Mouse (Mus musculus) ES-E14 (cell line): Measurements from ENCODE around the gene Atp5k. TPM values are rescaled to one million over a fixed set of nuclear protein-coding genes. Genes with fewer than 3 reads are reported as not detected.

Experiments
- DNase-seq: peaks from one replicate; pipeline ENCODE4 v3.0.0-alpha.2; 2013; ENCODE audit warnings: low read depth, low spot score
- H3K27ac ChIP-seq: 2 replicates; pipeline ENCODE4 v1.5.1; 2012; ENCODE audit warnings: low read depth, mild to moderate bottlenecking, low read length, moderate library complexity, mixed read lengths; ENCODE audit not compliant: poor library complexity, insufficient read depth, severe bottlenecking
- H3K36me3 ChIP-seq: 2 replicates; pipeline ENCODE4 v1.6.1; 2012; ENCODE audit warnings: mild to moderate bottlenecking, low read length, moderate library complexity, mixed read lengths; ENCODE audit not compliant: control insufficient read depth, poor library complexity, insufficient read depth, severe bottlenecking
- H3K4me1 ChIP-seq, 2 experiments: fragments of 150-350 bp in 1 of 2; sonication (generic) in 1 of 2; 2 replicates each; pipeline ENCODE4 v1.6.1; 2012; ENCODE audit warnings: low read length in 2 of 2, mild to moderate bottlenecking in 1 of 2, mixed read lengths in 1 of 2; ENCODE audit not compliant: control insufficient read depth in 2 of 2, insufficient read depth in 2 of 2, poor library complexity in 1 of 2
- H3K4me3 ChIP-seq, 2 experiments: fragments of 150-350 bp in 1 of 2; sonication (generic) in 1 of 2; 2 replicates each; pipeline ENCODE4 v1.5.1; 2012; ENCODE audit warnings: low read length in 2 of 2, low read depth in 1 of 2, mild to moderate bottlenecking in 1 of 2, mixed read lengths in 1 of 2; ENCODE audit not compliant: insufficient read depth in 1 of 2, poor library complexity in 1 of 2, severe bottlenecking in 1 of 2
- H3K9ac ChIP-seq: 2 replicates; pipeline ENCODE4 v1.6.1; 2012; ENCODE audit warnings: low read depth, mild to moderate bottlenecking, low read length, mixed read lengths; ENCODE audit not compliant: poor library complexity, insufficient read depth, severe bottlenecking
- H3K9me3 ChIP-seq: fragments of 150-350 bp; sonication (generic); 2 replicates; pipeline ENCODE4 v1.6.1; 2012; ENCODE audit warnings: low read depth, mild to moderate bottlenecking, low read length; ENCODE audit not compliant: control insufficient read depth, insufficient read depth
- CHD2 ChIP-seq: IDR thresholded peaks from 2 replicates; pipeline ENCODE4 v1.6.1; 2014; ENCODE audit warnings: mild to moderate bottlenecking, low read depth, low read length, inconsistent platforms
- HCFC1 ChIP-seq: IDR thresholded peaks from 2 replicates; pipeline ENCODE4 v1.6.1; 2012; ENCODE audit warnings: low read length, inconsistent platforms, borderline replicate concordance; ENCODE audit not compliant: insufficient read depth
- MAFK ChIP-seq: IDR thresholded peaks from 2 replicates; pipeline ENCODE4 v1.6.1; 2014; ENCODE audit warnings: mild to moderate bottlenecking, low read depth, low read length, inconsistent platforms; ENCODE audit not compliant: insufficient read depth
- ZC3H11A ChIP-seq: IDR thresholded peaks from 2 replicates; pipeline ENCODE4 v1.6.1; 2012; ENCODE audit warnings: low read depth, mild to moderate bottlenecking, inconsistent platforms, low read length, borderline replicate concordance
- ZNF384 ChIP-seq: IDR thresholded peaks from 2 replicates; pipeline ENCODE4 v1.6.1; 2012; ENCODE audit warnings: low read depth, low read length, inconsistent platforms
- in situ Hi-C, 2 experiments: fragments of 600-800 bp; cut with MboI; formaldehyde crosslinking; loops; one replicate each; pipeline ENCODE4 v1.15.1; 2025; ENCODE audit warnings: low sequenced_read_pairs in 2 of 2, inconsistent platforms in 1 of 2; ENCODE audit not compliant: unreplicated experiment in 2 of 2
- total RNA-seq: library from RNA; depleted of rRNA; stranded (reverse); fragments of 300-350 nt; gene quantifications from 2 replicates; pipeline ENCODE4 v1.2.3, GENCODE M21; 2012

Gene Atp5k
- total RNA-seq, 1 experiment: 685 TPM

- in situ Hi-C loops: no loop called here
- TF ChIP-seq MAFK: no peak
- no peak for TF ChIP-seq HCFC1
- no peak for TF ChIP-seq ZC3H11A
- TF ChIP-seq ZNF384: no peak
- TF ChIP-seq CHD2: no peak
- no peak overlapping the region for H3K9ac ChIP-seq
These were observed 1.9 kb upstream of the Atp5k start for GRCm38 (mm10) chr5:108436101-108436500.

GRCm38 (mm10) chr5:108431196-108431595 is 3.1 kb downstream of the Atp5k start:
- in situ Hi-C loops: no loop called here

More at GRCm38 (mm10) chr5:108436101-108436500, 1.9 kb upstream of the Atp5k start:
- H3K4me1 ChIP-seq: peaks cover 0 to 4% of the 10 kb centered on the region in 2 experiments; a peak in 1 of 4 replicates
- no peaks in the 10 kb centered on the region for H3K9me3 ChIP-seq
- no peak overlapping the region for H3K27ac ChIP-seq
- no peak for DNase-seq
- peaks cover 10% of the 10 kb centered on the region for H3K36me3 ChIP-seq
- no peak overlapping the region for H3K4me3 ChIP-seq

DNA sequence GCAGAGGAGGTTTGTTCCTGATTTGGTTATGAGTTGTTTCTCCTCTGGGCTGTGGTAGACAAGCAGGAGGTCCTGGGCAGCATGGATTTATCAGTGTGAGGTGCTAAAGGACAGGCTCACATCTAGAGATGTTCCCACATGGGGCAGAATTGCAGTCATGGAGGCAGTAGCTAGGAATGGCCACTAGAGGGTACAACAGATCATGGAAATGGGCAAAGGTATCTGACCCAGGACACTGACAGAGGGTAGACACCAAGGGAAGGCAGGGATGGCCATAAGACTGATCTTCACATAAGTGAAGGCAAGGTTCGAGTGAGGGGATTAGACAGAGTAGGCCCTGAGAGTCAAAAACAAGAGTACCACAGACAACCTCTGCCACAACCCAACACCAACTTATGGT is 7.1 kb downstream of the Atp5k start:
- Histone ChIP-seq H3K27ac (no peak overlapping the region), H3K9ac (no peak overlapping the region), H3K36me3 (peaks cover 10% of the 10 kb centered on the region), H3K4me1 (no peaks in the 10 kb centered on the region), H3K9me3 (no peaks in the 10 kb centered on the region), H3K4me3 (no peak overlapping the region)
- in situ Hi-C loops: no loop called here
- peak; percentile 37 for DNase-seq
- TF ChIP-seq ZNF384 (no peak), MAFK (no peak), ZC3H11A (peak; percentile 91), CHD2 (no peak), HCFC1 (no peak)

More at GRCm38 (mm10) chr5:108431196-108431595, 3.1 kb downstream of the Atp5k start:
- no peak for TF ChIP-seq ZC3H11A
- no peak for TF ChIP-seq ZNF384
- no peak for TF ChIP-seq CHD2
- no peak for TF ChIP-seq MAFK
- TF ChIP-seq HCFC1: no peak
- H3K9me3 ChIP-seq: no peaks in the 10 kb centered on the region
- H3K27ac ChIP-seq: no peak overlapping the region
- H3K9ac ChIP-seq: no peak overlapping the region
- H3K36me3 ChIP-seq: peaks cover 15% of the 10 kb centered on the region
- DNase-seq: no peak
- peaks cover 0 to 4% of the 10 kb centered on the region in 2 experiments; a peak in 1 of 4 replicates for H3K4me1 ChIP-seq
- H3K4me3 ChIP-seq: no peak overlapping the region

DNA sequence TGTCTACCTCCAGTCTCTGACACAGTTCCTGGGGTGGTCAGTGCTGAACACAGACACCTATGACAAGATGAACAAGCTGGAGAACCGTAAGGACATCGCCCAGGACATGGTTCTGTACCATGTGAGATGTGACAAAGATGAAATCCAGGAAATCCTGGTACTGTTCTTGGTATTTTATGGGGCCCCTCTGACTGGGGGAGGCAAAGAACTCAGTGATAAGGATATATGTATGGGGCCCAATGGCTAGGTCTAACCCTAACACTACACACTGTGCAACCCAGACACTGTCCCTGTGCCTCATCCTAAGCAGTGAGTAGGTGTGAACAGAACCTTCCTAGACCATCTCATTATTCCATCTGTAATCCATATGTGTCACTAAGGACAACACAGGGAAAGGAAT is 10.8 kb downstream of the Atp5k start:
- TF ChIP-seq HCFC1 (no peak), ZNF384 (no peak), CHD2 (no peak), MAFK (no peak), ZC3H11A (no peak)

GRCm38 (mm10) chr5:108422741-108423140 is 11.5 kb downstream of the Atp5k start:
- no peak for DNase-seq
- no peak overlapping the region for H3K9ac ChIP-seq
- in situ Hi-C loops: no loop called here
- no peaks in the 10 kb centered on the region for H3K9me3 ChIP-seq
- H3K4me1 ChIP-seq: no peaks in the 10 kb centered on the region
- no peaks in the 10 kb centered on the region for H3K36me3 ChIP-seq
- TF ChIP-seq ZC3H11A (no peak), ZNF384 (no peak), HCFC1 (no peak), MAFK (no peak), CHD2 (no peak)
- no peak overlapping the region for H3K27ac ChIP-seq
- no peak overlapping the region for H3K4me3 ChIP-seq

More for the DNA sequence above, 10.8 kb downstream of the Atp5k start:
- Histone ChIP-seq H3K4me3 (no peak overlapping the region), H3K36me3 (no peaks in the 10 kb centered on the region), H3K9me3 (no peaks in the 10 kb centered on the region), H3K4me1 (no peaks in the 10 kb centered on the region), H3K27ac (no peak overlapping the region), H3K9ac (no peak overlapping the region)
- in situ Hi-C loops: no loop called here
- no peak for DNase-seq
